Mouse (Mus musculus): Measurements from ENCODE around the gene Oxct2b. TPM values are rescaled to one million over a fixed set of nuclear protein-coding genes. Genes with fewer than 3 reads are reported as not detected.

Gene Oxct2b
- polyA plus RNA-seq, 1 experiment from 2014 or later, result not detected

GRCm38 (mm10) chr4:123082283-123083163 is 33.5 kb upstream of the Oxct2b start:
- H3K4me1 ChIP-seq (ENCODE audit: insufficient read depth, low read depth, low read length), result no peaks in the 10 kb centered on the region
- no peak overlapping the region for H3K4me3 ChIP-seq (ENCODE audit: low read depth, low read length)
- no peak overlapping the region for H3K9ac ChIP-seq (replicated peaks; ENCODE audit: low read depth)
- no peaks in the 10 kb centered on the region for H3K36me3 ChIP-seq (ENCODE audit: insufficient read depth, low read length)
- no peak overlapping the region for H3K4me2 ChIP-seq (replicated peaks; ENCODE audit: low read depth, low read length)
- no peak overlapping the region for H3K27ac ChIP-seq (ENCODE audit: low read length)
- no peaks in the 10 kb centered on the region for H3K9me3 ChIP-seq (ENCODE audit: low read length)
- WGBS, result 72% methylated on average over 20 of the region's 20 CpGs
- DNase-seq (ENCODE audit: low spot score) (peak; percentile 82), ATAC-seq (peak; percentile 44; the same call in 1 of the 2 replicates)
- TF ChIP-seq CTCF (IDR thresholded peaks at IDR 0.05) (peak; percentile 89), EP300 (IDR thresholded peaks at IDR 0.05) (no peak)
- no peaks in the 10 kb centered on the region for H3K27me3 ChIP-seq (replicated peaks; ENCODE audit: insufficient read depth, low read length)

- ATAC-seq (0 out of 2 replicates have a peak, but pooled peaks have one; percentile 12), DNase-seq (ENCODE audit: low spot score) (no peak)
- no peaks in the 10 kb centered on the region for H3K9me3 ChIP-seq (ENCODE audit: low read length)
- H3K36me3 ChIP-seq (ENCODE audit: insufficient read depth, low read length), result no peaks in the 10 kb centered on the region
- TF ChIP-seq EP300 (IDR thresholded peaks at IDR 0.05), result no peak
- TF ChIP-seq CTCF (IDR thresholded peaks at IDR 0.05), result no peak
- no peak overlapping the region for H3K4me2 ChIP-seq (replicated peaks; ENCODE audit: low read depth, low read length)
- H3K4me3 ChIP-seq (ENCODE audit: low read depth, low read length), result no peak overlapping the region
- no peaks in the 10 kb centered on the region for H3K4me1 ChIP-seq (ENCODE audit: insufficient read depth, low read depth, low read length)
- no peak overlapping the region for H3K27ac ChIP-seq (ENCODE audit: low read length)
- H3K9ac ChIP-seq (replicated peaks; ENCODE audit: low read depth), result no peak overlapping the region
- H3K27me3 ChIP-seq (replicated peaks; ENCODE audit: insufficient read depth, low read length), result no peaks in the 10 kb centered on the region
- whole genome bisulfite sequencing, result 61% methylated on average over 13 of the region's 13 CpGs
These were observed 32.7 kb upstream of the Oxct2b start for GRCm38 (mm10) chr4:123083323-123083902.

- Histone ChIP-seq H3K9ac (replicated peaks; ENCODE audit: low read depth) (no peak overlapping the region), H3K27me3 (replicated peaks; ENCODE audit: insufficient read depth, low read length) (no peaks in the 10 kb centered on the region), H3K4me1 (ENCODE audit: insufficient read depth, low read depth, low read length) (no peaks in the 10 kb centered on the region), H3K4me3 (ENCODE audit: low read depth, low read length) (no peak overlapping the region), H3K27ac (ENCODE audit: low read length) (no peak overlapping the region), H3K9me3 (ENCODE audit: low read length) (no peaks in the 10 kb centered on the region), H3K36me3 (ENCODE audit: insufficient read depth, low read length) (no peaks in the 10 kb centered on the region), H3K4me2 (replicated peaks; ENCODE audit: low read depth, low read length) (no peak overlapping the region)
- no peak for ATAC-seq
- WGBS, result 67% methylated on average over 2 of the region's 2 CpGs
- no peak for TF ChIP-seq EP300 (IDR thresholded peaks at IDR 0.05)
- no peak for TF ChIP-seq CTCF (IDR thresholded peaks at IDR 0.05)
- no peak for DNase-seq (ENCODE audit: low spot score)
These were observed 30.8 kb upstream of the Oxct2b start for GRCm38 (mm10) chr4:123085290-123085689.

GRCm38 (mm10) chr4:123086381-123086780 is 29.7 kb upstream of the Oxct2b start:
- H3K36me3 ChIP-seq (ENCODE audit: insufficient read depth, low read length), result no peaks in the 10 kb centered on the region
- DNase-seq (ENCODE audit: low spot score) (no peak), ATAC-seq (no peak)
- H3K9me3 ChIP-seq (ENCODE audit: low read length), result no peaks in the 10 kb centered on the region
- no peak overlapping the region for H3K9ac ChIP-seq (replicated peaks; ENCODE audit: low read depth)
- no peak overlapping the region for H3K27ac ChIP-seq (ENCODE audit: low read length)
- no peak overlapping the region for H3K4me3 ChIP-seq (ENCODE audit: low read depth, low read length)
- no peaks in the 10 kb centered on the region for H3K27me3 ChIP-seq (replicated peaks; ENCODE audit: insufficient read depth, low read length)
- no peak overlapping the region for H3K4me2 ChIP-seq (replicated peaks; ENCODE audit: low read depth, low read length)
- no peaks in the 10 kb centered on the region for H3K4me1 ChIP-seq (ENCODE audit: insufficient read depth, low read depth, low read length)
- no peak; the same call in 1 of the 2 replicates for TF ChIP-seq CTCF (IDR thresholded peaks at IDR 0.05)
- TF ChIP-seq EP300 (IDR thresholded peaks at IDR 0.05), result no peak
- WGBS, result 87% methylated on average over 4 of the region's 4 CpGs

GRCm38 (mm10) chr4:123092621-123093020 is 23.4 kb upstream of the Oxct2b start:
- ATAC-seq (no peak), DNase-seq (ENCODE audit: low spot score) (no peak)
- Histone ChIP-seq H3K27ac (ENCODE audit: low read length) (no peak overlapping the region), H3K9ac (replicated peaks; ENCODE audit: low read depth) (no peak overlapping the region), H3K9me3 (ENCODE audit: low read length) (no peaks in the 10 kb centered on the region), H3K4me2 (replicated peaks; ENCODE audit: low read depth, low read length) (no peak overlapping the region), H3K36me3 (ENCODE audit: insufficient read depth, low read length) (no peaks in the 10 kb centered on the region), H3K27me3 (replicated peaks; ENCODE audit: insufficient read depth, low read length) (no peaks in the 10 kb centered on the region), H3K4me3 (ENCODE audit: low read depth, low read length) (no peak overlapping the region), H3K4me1 (ENCODE audit: insufficient read depth, low read depth, low read length) (no peaks in the 10 kb centered on the region)
- WGBS, result 71% methylated on average over 5 of the region's 5 CpGs
- TF ChIP-seq EP300 (IDR thresholded peaks at IDR 0.05) (no peak), CTCF (IDR thresholded peaks at IDR 0.05) (no peak)

- ATAC-seq (peak; percentile 97), DNase-seq (ENCODE audit: low spot score) (peak; percentile 78)
- H3K9ac ChIP-seq (replicated peaks; ENCODE audit: low read depth), result no peak overlapping the region
These were observed 22.8 kb upstream of the Oxct2b start for GRCm38 (mm10) chr4:123093064-123093776.

More at GRCm38 (mm10) chr4:123093064-123093776, 22.8 kb upstream of the Oxct2b start:
- Histone ChIP-seq H3K27me3 (replicated peaks; ENCODE audit: insufficient read depth, low read length) (no peaks in the 10 kb centered on the region), H3K36me3 (ENCODE audit: insufficient read depth, low read length) (no peaks in the 10 kb centered on the region), H3K27ac (ENCODE audit: low read length) (no peak overlapping the region), H3K4me1 (ENCODE audit: insufficient read depth, low read depth, low read length) (no peaks in the 10 kb centered on the region), H3K4me3 (ENCODE audit: low read depth, low read length) (0 out of 2 replicates have a peak overlapping the region, but pooled peaks have one; percentile 8), H3K4me2 (replicated peaks; ENCODE audit: low read depth, low read length) (peak overlapping the region; percentile 22), H3K9me3 (ENCODE audit: low read length) (no peaks in the 10 kb centered on the region)
- WGBS, result 33% methylated on average over 17 of the region's 17 CpGs
- TF ChIP-seq CTCF (IDR thresholded peaks at IDR 0.05), result no peak
- TF ChIP-seq EP300 (IDR thresholded peaks at IDR 0.05), result peak; percentile 22; the same call in 1 of the 2 replicates
